Mouse (Mus musculus) 3T3-L1 (cell line): ENCODE data around the gene Atpif1.

Experiments
- DNase-seq: peaks from one replicate; pipeline ENCODE4 v3.0.0-alpha.2; 2015; ENCODE audit warnings: low read depth, low spot score

The Atpif1 gene

DNA sequence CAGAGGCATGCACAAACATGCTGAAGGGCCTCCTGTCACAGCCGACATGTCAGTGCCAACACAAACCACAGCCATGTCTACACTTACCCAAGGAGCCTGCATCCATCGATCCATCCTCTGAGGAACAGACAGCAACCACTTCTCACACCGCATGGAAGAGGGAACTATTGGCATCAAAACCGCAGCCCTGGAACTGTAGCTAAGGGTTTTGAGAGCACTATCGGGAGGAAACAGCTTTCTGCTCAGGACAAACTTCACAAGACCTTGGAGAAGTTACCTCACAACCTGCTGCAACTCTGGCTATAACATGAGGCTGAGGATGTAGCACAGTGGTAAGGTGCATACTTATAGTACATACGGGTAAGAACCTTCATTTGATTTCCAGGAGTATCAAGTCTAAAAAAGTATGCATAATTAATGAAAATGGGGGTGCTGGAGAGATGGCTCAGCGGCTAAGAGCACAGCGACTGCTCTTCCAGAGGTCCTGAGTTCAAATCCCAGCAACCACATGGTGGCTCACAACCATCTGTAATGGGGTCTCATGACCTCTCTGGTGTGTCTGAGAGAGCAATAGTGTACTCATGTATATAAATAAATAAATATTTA is 5.4 kb downstream of the Atpif1 start:
- no peak for DNase-seq

GRCm38 (mm10) chr4:132526678-132527077 is 6.8 kb downstream of the Atpif1 start:
- DNase-seq: peak; percentile 45

DNA sequence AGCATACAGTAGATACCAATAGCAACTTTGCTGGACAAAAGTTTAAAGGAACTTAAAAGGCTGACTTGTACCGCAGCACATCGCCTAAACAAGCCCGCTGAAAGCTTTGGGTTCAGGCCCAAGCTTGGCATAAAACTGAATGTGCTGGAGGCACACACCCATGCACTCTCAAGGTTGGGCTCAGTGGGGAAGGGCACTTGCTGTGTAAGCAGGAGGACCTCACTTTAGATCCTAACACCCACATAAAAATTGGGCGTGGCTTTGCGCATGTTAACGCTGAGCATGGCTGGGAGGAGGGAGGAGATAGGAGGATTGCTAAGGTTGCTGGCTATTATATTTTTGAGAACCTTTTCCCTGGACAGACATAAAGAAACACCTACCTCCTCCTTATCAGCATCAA is 8.7 kb downstream of the Atpif1 start:
- DNase-seq: no peak

DNA sequence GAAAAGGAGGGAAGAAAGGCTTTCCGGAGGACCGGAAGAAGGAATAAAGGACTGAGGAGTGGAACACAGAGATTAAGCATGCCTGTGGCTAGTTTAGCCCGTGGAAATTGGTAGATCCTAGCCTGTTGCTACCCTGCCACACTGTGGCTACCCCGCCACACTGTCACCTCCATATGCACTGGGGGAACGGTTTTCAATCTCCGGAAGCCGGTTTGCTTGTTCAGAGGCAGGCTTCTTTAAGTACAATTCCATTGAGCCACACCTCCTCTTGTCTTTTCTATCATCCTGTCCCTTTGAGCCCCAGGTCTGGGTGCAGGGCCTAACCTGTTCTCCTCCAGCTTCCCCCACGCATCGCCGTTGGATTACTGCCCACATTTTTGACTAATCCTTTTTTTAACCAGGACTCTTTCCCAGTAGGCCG is 9.1 kb downstream of the Atpif1 start:
- DNase-seq: no peak

- no peak for DNase-seq
Measured at GRCm38 (mm10) chr4:132519188-132519587, 14.3 kb downstream of the Atpif1 start.

DNA sequence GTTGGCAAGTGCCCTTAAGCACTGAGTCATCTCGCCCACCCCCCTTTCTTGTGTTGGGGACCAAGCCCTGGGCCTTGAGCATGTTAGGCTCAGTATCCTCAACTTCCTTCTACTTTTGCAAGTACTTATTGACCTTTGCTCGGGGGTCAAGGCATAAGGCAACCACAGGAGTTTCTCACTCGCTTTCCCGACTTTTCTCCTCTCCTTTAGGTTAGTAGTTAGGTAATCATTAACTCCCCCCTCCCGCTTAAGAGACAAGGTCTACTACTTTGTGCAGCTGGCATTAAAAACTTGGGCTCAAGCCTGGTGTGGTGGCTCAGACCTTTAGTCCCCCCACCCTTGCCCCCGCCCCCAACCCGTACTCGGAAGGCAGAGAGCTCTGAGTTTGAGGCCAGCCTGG is 15.4 kb downstream of the Atpif1 start:
- DNase-seq: no peak

DNA sequence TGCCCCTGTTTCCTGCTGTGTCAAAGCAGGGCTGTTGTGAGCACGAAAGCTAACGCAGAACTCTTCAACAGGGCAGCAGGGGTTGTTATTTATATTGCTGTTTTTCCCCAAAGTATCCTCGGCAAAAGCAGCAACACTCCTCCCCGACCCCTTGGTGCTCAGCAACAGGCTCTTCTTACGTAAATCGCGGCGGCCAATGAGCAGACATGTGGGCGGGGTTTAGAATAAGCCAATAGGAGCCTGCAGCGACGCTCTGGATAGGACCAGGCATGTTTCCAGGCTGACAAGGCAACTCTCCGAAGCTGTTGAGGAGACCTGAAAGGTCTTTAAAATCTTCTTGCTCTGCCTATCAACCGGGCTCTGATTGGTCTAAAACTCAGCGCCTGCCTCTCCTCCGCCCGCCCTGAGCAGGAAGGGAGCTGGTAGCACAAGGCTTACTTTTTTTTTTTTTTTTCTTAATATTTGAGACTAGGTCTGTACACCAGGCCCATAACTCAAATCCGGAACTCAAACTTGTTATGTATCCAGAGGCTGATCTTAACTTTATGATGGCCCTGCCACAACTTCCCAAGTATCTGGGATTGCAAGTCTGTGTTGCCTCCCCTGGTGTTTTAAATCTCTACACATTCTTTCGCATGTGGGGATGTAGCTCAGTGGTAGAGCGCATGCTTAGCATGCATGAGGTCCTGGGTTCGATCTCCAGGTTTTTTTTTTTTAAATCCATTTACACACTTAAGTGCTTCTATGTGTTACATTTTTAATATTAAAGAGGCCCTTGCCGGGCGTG is 17.9 kb downstream of the Atpif1 start:
- peak; percentile 100 for DNase-seq

GRCm38 (mm10) chr4:132514555-132515135 is 18.8 kb downstream of the Atpif1 start:
- peak; percentile 93 for DNase-seq

DNA sequence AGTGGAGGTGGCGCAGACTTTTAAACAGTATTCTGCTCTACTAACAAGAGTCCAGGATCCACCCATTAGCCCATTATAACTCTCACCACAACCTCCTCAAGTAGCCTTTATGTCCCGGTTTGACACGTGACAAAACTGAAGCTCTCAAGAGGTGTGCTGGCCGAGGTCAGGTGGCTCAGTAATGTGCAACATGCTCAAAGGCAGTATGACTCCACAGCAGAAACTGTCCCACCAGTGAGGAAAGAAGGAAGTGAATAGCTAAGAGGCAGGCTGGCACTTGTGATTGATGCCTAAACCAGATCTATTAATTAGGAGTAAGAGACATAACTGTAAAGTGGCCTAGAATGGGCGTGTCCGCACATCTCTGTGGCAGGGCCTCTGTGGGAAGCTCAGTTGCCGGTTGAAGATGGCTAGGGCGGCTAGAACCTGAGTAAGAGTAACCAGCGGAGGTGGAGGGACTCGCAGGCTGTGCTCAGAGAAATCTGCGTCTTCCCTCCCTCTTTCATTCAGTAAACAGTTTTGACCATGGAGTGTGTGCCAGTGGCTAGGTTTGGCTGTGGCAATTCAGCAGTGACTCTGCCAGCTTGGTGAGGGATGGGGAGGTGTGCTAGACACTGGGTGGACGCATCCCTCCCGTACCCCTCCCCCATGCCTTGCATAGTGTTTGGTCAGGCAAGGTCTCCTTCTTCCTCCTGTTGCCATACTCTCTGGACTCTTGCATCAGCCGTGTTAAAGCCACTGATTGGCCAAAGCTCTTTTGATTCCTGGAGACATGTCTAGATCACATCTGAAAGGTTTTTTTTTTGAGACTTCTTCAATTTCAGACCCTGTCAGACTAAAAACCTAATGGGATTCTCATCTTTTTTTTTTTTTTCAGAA is 19.8 kb downstream of the Atpif1 start:
- peak; percentile 99 for DNase-seq

DNA sequence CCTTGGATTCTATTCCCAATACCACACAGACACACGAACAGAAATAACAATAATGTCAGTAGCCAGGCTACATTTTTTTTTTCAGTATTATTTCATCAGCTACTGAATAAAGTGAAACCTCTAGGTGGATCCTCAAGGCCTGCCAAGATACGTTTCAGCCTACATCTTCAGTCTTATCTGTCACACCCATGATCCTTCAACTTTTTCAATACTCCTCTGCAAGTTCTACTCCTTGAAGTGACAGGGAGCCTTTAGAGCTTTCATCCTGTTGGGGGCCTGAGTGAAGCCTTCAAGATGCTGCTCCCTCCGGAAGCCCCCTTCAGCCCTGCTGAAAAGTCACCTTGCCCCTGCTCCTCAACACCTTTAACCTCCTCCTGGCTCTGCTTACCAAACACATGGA is 21.4 kb downstream of the Atpif1 start:
- DNase-seq: no peak

- peak; percentile 98 for DNase-seq
Measured at GRCm38 (mm10) chr4:132510352-132510798, 23.1 kb downstream of the Atpif1 start, which contains the start of gene Sesn2. TSS of gene Sesn2 (minus strand) at chr4:132510501.

DNA sequence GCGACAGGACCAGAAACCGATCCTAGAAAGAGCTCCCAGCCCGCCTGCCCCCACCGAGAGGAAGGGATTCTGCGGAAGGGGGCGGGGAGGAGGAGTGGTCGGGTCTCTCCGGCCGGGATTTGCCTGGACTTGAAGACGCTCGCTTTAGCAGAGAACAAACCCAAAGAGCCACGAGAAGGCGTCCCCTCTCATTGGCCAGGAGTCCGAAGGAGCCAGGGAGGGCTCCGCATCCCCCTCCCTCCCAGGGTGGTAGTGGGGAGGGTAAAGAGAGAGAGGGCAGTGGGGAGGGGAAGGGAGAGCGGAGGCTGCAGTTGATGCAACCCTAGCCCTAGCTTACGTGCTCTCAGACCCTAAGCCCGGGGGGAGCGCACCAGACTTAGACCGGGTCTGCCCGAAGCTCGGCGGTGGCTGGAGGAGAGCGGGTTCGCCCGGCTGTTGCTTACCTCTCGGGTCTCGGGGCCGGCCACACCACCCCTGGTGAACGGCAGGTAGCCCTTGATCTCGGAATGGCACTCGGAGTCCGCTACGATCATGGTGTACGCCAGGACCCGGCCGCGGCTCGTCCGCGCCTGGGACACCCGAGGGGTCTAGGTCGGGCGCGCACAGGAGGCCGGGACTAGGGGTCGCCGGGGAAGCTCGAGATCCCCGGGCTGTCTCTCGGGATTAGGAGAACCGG is 23.7 kb downstream of the Atpif1 start:
- DNase-seq: peak; percentile 89

GRCm38 (mm10) chr4:132507210-132507609 is 26.2 kb downstream of the Atpif1 start:
- no peak for DNase-seq

- no peak for DNase-seq
Measured at GRCm38 (mm10) chr4:132506250-132506649, 27.2 kb downstream of the Atpif1 start.

DNA sequence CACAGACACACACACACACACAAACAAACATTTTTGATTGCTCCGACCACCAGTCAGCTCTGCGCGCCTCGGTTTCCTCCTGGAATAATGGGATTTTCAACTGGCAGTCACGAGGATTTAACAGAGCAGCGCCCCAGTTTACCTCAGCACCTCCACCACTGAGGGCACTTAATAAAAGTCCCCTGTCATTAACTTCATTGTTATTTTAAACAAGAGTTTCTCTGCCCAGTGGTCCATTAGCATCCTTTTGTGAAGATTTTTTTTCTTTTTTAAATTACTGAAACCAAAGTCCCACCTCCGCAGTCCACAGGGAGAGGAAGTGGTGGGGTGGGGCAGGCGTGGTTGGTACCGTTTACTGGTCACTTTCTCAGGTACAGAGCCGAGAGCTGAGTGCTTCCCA is 27.7 kb downstream of the Atpif1 start:
- no peak for DNase-seq

DNA sequence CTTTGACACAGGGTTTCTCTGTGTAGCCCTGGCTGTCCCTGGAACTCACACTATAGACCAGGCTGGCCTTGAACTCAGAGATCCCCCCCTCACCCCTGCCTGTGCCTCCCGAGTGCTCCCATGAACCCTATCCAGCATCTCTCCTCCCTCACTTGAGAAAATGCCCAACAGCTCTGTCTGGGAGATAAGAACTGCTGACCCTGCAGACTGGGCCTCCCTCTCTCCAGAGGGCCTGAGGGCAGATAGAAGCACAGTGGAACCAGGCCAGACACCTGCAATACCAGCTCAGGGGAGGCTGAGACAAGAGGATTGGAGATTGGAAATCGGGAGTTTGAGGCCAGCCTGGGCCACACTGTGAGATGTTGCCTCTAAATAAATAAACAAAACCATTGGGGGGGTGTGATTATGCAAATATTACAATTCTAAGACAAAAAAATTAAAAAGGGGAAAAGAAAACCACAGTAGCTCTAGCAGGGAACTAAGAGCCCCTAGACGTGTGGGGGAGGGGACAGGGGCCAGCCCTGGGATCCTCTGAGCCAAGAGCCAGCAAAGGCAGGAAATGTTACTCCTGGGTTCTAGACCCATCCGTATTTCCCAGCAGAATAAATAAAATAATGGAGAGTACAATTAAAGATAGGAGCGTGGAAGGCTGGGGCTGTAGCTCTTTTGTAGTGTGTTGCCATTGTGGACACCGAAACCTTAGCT is 28.3 kb downstream of the Atpif1 start:
- no peak for DNase-seq

- DNase-seq: no peak
Measured at GRCm38 (mm10) chr4:132503344-132503743, 30.1 kb downstream of the Atpif1 start.

DNA sequence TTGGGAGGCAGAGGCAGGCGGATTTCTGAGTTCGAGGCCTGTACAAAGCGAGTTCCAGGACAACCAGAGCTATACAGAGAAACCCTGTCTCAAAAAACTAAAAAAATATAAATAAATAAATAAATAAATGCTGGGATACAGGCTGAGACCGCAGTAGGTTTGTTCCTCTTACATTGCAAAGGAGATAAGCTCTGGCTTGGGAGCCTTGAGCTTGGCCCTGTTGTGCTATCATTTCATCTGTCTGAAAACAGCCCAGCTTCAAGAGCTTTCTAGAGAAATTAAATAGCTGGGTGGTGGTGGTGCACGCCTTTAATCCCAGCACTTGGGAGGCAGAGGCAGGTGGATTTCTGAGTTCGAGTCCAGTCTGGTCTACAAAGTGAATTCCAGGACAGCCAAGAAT is 31.8 kb downstream of the Atpif1 start:
- no peak for DNase-seq

DNA sequence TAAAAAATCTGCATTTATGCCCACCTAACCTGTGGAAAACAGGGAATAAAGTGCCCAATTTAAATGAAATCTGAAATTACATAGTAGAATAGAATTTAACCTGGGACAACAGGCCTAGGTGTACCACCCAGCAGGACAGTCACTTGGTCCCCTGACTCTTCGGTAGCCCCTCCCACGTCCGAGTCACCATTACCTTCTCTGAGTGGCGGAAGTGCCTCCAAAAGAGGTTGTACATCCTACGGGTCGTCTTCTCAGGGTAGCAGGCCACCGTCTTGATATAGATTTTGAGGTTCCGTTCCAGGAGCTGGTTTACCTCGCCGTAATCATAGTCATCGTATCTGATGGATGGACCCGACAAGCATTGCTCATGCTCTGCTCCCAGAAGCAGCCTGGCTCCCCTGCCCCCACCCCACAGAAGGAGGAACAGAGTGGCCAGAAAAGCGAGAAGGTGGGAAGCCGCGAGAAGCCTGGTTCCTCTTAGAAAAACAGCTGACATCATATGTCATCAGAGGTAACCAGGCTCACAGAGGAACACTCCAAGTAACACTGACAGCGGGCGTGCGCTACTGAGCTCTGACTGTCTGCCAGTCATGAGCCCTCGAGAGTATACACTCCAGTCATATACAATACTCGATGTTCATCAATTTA is 39.1 kb downstream of the Atpif1 start:
- DNase-seq: no peak
